Mouse (Mus musculus) Muller cell, postnatal 12 days (primary cell): ENCODE measurements at regions not wholly inside any gene's neighbourhood (a gene's known extent, or its start where the extent isn't known, plus 50 kb on each side); places are given as distances from the start of the nearest gene placed in this dataset.

Source experiments
- DNase-seq: peaks from one replicate; pipeline ENCODE4 v3.0.0-alpha.2; 2015; ENCODE audit errors: inconsistent ontology term

GRCm38 (mm10) chr11:43952151-43952550, 51.1 kb upstream of the Adra1b start:
- no peak for DNase-seq

GRCm38 (mm10) chr11:43958241-43958975, 57.4 kb upstream of the Adra1b start:
- DNase-seq, result peak; percentile 62

- no peak for DNase-seq
These were observed 57.9 kb upstream of the Adra1b start for GRCm38 (mm10) chr11:43958976-43959315.

- peak; percentile 16 for DNase-seq
These were observed 59.5 kb upstream of the Adra1b start for GRCm38 (mm10) chr11:43960348-43961105.

- no peak for DNase-seq
These were observed 60.5 kb upstream of the Adra1b start for GRCm38 (mm10) chr11:43961398-43962070.

GRCm38 (mm10) chr11:43967764-43968163, 66.8 kb upstream of the Adra1b start:
- no peak for DNase-seq

GRCm38 (mm10) chr11:43971886-43972285, 70.9 kb upstream of the Adra1b start:
- no peak for DNase-seq

GRCm38 (mm10) chr11:43976024-43976423, 75.0 kb upstream of the Adra1b start:
- no peak for DNase-seq

- DNase-seq, result no peak
These were observed 78.4 kb upstream of the Adra1b start for GRCm38 (mm10) chr11:43979406-43979805.

- no peak for DNase-seq
These were observed 79.4 kb upstream of the Adra1b start for GRCm38 (mm10) chr11:43980444-43980843.

GRCm38 (mm10) chr11:43989911-43990430, 89.0 kb upstream of the Adra1b start:
- no peak for DNase-seq

GRCm38 (mm10) chr11:43992011-43992471, 91.0 kb upstream of the Adra1b start:
- peak; percentile 88 for DNase-seq

- peak; percentile 68 for DNase-seq
These were observed 97.2 kb upstream of the Adra1b start for GRCm38 (mm10) chr11:43998046-43998725.

GRCm38 (mm10) chr11:44000056-44000455, 99.0 kb upstream of the Adra1b start:
- DNase-seq, result no peak

GRCm38 (mm10) chr11:44001843-44002589, 101.0 kb upstream of the Adra1b start:
- DNase-seq, result peak; percentile 67

GRCm38 (mm10) chr11:44002716-44003522, 101.9 kb upstream of the Adra1b start:
- peak; percentile 93 for DNase-seq

GRCm38 (mm10) chr11:44007526-44008040, 106.6 kb upstream of the Adra1b start:
- DNase-seq, result no peak

- DNase-seq, result no peak
These were observed 111.3 kb upstream of the Adra1b start for GRCm38 (mm10) chr11:44012314-44012713.

- DNase-seq, result peak; percentile 89
These were observed 112.8 kb upstream of the Adra1b start for GRCm38 (mm10) chr11:44013841-44014240.

- no peak for DNase-seq
These were observed 120.6 kb upstream of the Adra1b start for GRCm38 (mm10) chr11:44021638-44022037.
